ENCODE assay signal across 8 mouse cellular contexts in genomic region chr15:101983949-101984601, GRCm38 (mm10). TPM values are rescaled to one million over a fixed set of nuclear protein-coding genes. Genes with fewer than 3 reads are reported as not detected.
DNase-seq lines count a peak whose midpoint lies in the region; ATAC-seq and TF ChIP-seq lines count a peak whose summit lies in the region.

No protein-coding gene starts in this region.

- H3K36me3 ChIP-seq in hindbrain, embryonic 15.5 days: no peaks in the 10 kb centered on the region

- peak overlapping the region; percentile 56 for H3K4me2 ChIP-seq in hindbrain, embryonic 15.5 days

- 3% methylated on average over 15 of the region's 15 CpGs for WGBS in hindbrain, embryonic 15.5 days

- POLR2A ChIA-PET in Patski (lab: Charles Lee): no interaction called here

- H3K9me3 ChIP-seq in hindbrain, embryonic 15.5 days: no peaks in the 10 kb centered on the region

- peak; percentile 76 for TF ChIP-seq CTCF in Patski (IDR thresholded peaks at IDR 0.05)

- H3K27me3 ChIP-seq in Patski: no peaks in the 10 kb centered on the region
- H3K27me3 ChIP-seq in hindbrain, embryonic 15.5 days: 0 out of 2 replicates have a peak, but pooled peaks cover under 1% of the 10 kb centered on the region

- peak; percentile 82 for ATAC-seq in Patski
- peak; percentile 96 for ATAC-seq in hindbrain, embryonic 15.5 days (ENCODE audit: low FRiP score, low read depth)

- CTCF ChIA-PET in Patski (lab: Charles Lee): interaction anchor here (0.7 to 3.1 kb wide), 42 partner anchors 9 to 786 kb away, joined by 3 to 27 read pairs (median 4); partner anchors contain the start of genes Krt8 and Tns2

- in situ Hi-C loops in Patski (cut with MboI; ENCODE audit: low pct_unique_long_range_greater_than_20kb): loop anchor here (5.0 kb wide), 1 partner anchor 647 kb away; no protein-coding TSS in a partner anchor

- H3K4me1 ChIP-seq in hindbrain, embryonic 15.5 days (replicated peaks): peaks cover 6% of the 10 kb centered on the region; the same call in 1 of the 2 replicates

- peak overlapping the region; percentile 89 for H3K27ac ChIP-seq in hindbrain, embryonic 15.5 days (replicated peaks)

- peak overlapping the region; percentile 20; the same call in 1 of the 2 replicates for H3K9ac ChIP-seq in hindbrain, embryonic 15.5 days

- DNase-seq in Patski (ENCODE audit: low read depth, low spot score): peak; percentile 77
- peak; percentile 96 to 98 for DNase-seq in cerebellum, postnatal 14 days
- peak; percentile 87 to 93 for DNase-seq in frontal cortex, postnatal 25 days (ENCODE audit: low spot score in 2 of 2)
- DNase-seq in left cerebral cortex, adult 11 months (ENCODE audit: low spot score): peak; percentile 88
- DNase-seq in lung, postnatal 4 days: peak; percentile 91 to 93
- peak; percentile 86 for DNase-seq in retina, postnatal 7 days (ENCODE audit: low read depth, low spot score)
- DNase-seq in urinary bladder, adult 2 months (ENCODE audit: low spot score): peak; percentile 76

- peak overlapping the region; percentile 34 for H3K4me3 ChIP-seq in hindbrain, embryonic 15.5 days

RNA-seq across cellular contexts. Expression of gene Krt8, which starts 20.2 kb away (rescaled TPM):
- polyA plus RNA-seq in Patski (2021): 73.5 TPM
- 3.1 and 4.6 TPM in 2 replicates for polyA plus RNA-seq in hindbrain, embryonic 15.5 days (2015; fragmentation: Nextera tagmentation; extraction: Ambion mirVana)
- 382 and 417 TPM in 2 replicates for polyA plus RNA-seq in urinary bladder, adult 2 months (2012; rRNA removed)

RNA-seq across cellular contexts. Expression of gene Krt78, which starts 30.0 kb away (rescaled TPM):
- polyA plus RNA-seq in Patski (2021): 0.05 TPM
- not detected in 2 replicates for polyA plus RNA-seq in hindbrain, embryonic 15.5 days (2015; fragmentation: Nextera tagmentation; extraction: Ambion mirVana)
- 2.1 and 3.0 TPM in 2 replicates for polyA plus RNA-seq in urinary bladder, adult 2 months (2012; rRNA removed)

RNA-seq across cellular contexts. Expression of gene Krt18, which starts 43.9 kb away (rescaled TPM):
- polyA plus RNA-seq in Patski (2021): 24.8 TPM
- polyA plus RNA-seq in hindbrain, embryonic 15.5 days (2015; fragmentation: Nextera tagmentation; extraction: Ambion mirVana): 6.9 and 10.4 TPM in 2 replicates
- 642 and 655 TPM in 2 replicates for polyA plus RNA-seq in urinary bladder, adult 2 months (2012; rRNA removed)

RNA-seq across cellular contexts. Expression of gene Krt79, which starts 44.0 kb away (rescaled TPM):
- 1.3 TPM for polyA plus RNA-seq in Patski (2021)
- polyA plus RNA-seq in hindbrain, embryonic 15.5 days (2015; fragmentation: Nextera tagmentation; extraction: Ambion mirVana): 0.41 and 0.70 TPM in 2 replicates
- polyA plus RNA-seq in urinary bladder, adult 2 months (2012; rRNA removed): 1.5 and 1.9 TPM in 2 replicates

RNA-seq across cellular contexts. Expression of gene Krt4, which starts 59.5 kb away (rescaled TPM):
- 0.19 TPM for polyA plus RNA-seq in Patski (2021)
- 0.07 and 0.40 TPM in 2 replicates for polyA plus RNA-seq in hindbrain, embryonic 15.5 days (2015; fragmentation: Nextera tagmentation; extraction: Ambion mirVana)
- polyA plus RNA-seq in urinary bladder, adult 2 months (2012; rRNA removed): 74.0 and 74.4 TPM in 2 replicates

Comparison
In these comparisons a context has a peak if more than half of its experiments do, and no peak if none do; other contexts are left out.
1. Peak in every context shown above with its lines: DNase-seq, ATAC-seq, H3K4me3 ChIP-seq and H3K27ac ChIP-seq.
2. RNA of gene Krt8, which starts 20.2 kb away (polyA plus RNA-seq): 382 to 417 TPM in urinary bladder, adult 2 months and 73.5 TPM in Patski (single experiment); 3.1 to 4.6 TPM in hindbrain, embryonic 15.5 days; every median in the first group is over 10 times any median in the second.
3. RNA of gene Krt18, which starts 43.9 kb away (polyA plus RNA-seq): 642 to 655 TPM in urinary bladder, adult 2 months; 24.8 TPM in Patski (single experiment) and 6.9 to 10.4 TPM in hindbrain, embryonic 15.5 days; every median in the first group is over 10 times any median in the second.